Mouse (Mus musculus): ENCODE measurements around the gene Cd4. TPM values are rescaled to one million over a fixed set of nuclear protein-coding genes. Genes with fewer than 3 reads are reported as not detected.
A peak's percentile ranks its signal among the peaks of the same experiment; 100 is the strongest.
"Not testable (repeated sequence)": the region's sequence is repeated elsewhere in the genome, so short reads cannot be mapped to it uniquely, and the experiment has no call there.

Cd4 gene
- polyA plus RNA-seq, 1 experiment from 2014 or later = 0.06 TPM

DNA sequence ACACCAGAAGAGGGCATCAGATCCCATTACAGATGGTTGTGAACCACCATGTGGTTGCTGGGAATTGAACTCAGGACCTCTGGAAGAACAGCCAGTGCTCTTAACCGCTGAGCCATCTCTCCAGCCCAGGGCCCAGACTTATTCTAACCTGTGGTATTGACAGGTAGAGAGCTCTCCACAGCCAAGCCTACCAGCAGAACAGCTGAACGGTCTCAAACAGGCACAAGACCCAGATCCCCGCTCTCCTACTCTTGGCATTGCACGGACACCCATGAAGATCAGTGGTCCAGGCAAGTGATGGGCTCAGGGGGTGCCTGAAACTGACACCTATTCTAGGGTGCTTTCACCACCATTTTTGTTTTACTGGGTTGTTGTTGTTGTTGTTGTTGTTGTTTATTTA lies 56.8 kb downstream of the Cd4 start:
- not testable (repeated sequence) for H3K27me3 ChIP-seq; H3K27ac ChIP-seq; H3K9me3 ChIP-seq (replicated peaks); ATAC-seq (ENCODE audit: low FRiP score)
- Histone ChIP-seq H3K4me1 (peaks cover 31% of the 10 kb centered on the region), H3K4me3 (peak overlapping the region; percentile 44; the same call in 1 of the 2 replicates), H3K9ac (peak overlapping the region; percentile 67; the same call in 1 of the 2 replicates), H3K4me2 (replicated peaks) (peak overlapping the region; percentile 72), H3K36me3 (peaks cover 22% of the 10 kb centered on the region)
- 98% methylated on average over 4 of the region's 4 CpGs for WGBS

DNA sequence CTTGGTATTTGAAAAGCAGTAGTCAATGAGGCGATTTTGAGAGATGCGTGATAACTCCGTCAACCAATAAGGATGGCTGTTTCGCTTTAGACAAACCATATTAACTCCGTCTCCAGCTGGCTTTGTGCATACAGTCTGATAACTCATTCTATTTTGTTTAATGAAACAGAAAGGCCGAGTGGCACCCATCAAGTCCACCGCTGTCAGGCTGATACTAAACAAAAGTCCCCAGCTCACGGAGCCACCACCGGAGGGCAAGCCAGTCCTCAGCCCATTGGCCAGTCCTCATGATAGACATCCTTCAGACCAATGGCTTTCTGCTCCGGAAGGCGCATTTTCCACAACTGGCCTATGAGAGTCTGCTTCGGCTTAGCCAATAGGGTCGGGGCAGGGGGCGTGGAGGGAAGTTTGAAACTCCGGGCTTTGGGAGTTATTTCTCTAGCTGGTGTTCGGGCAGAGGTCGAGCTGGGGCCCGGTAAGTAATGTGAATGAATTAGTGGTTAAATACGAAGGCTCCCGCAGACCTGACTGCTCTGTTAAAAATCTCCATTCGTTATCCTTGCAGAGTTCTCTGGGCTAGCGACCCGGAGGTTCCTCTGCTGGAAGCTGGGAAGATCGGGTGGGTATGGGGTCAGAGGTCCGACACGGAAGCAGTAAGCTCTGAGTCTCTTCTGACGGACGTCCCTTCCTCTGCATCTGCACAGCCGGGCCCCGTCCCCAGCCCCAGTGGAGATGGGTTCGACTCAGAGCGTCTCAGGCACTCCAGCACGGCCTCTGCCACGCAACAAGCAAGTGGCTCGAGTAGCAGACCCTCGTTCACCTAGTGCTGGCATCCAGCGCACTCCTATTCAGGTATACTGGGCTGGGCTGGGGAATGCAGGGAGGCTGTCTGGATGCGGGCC lies 58.0 kb downstream of the Cd4 start:
- H3K9me3 ChIP-seq (replicated peaks) = no peaks in the 10 kb centered on the region
- WGBS = under 1% methylated on average over 38 of the region's 38 CpGs

DNA sequence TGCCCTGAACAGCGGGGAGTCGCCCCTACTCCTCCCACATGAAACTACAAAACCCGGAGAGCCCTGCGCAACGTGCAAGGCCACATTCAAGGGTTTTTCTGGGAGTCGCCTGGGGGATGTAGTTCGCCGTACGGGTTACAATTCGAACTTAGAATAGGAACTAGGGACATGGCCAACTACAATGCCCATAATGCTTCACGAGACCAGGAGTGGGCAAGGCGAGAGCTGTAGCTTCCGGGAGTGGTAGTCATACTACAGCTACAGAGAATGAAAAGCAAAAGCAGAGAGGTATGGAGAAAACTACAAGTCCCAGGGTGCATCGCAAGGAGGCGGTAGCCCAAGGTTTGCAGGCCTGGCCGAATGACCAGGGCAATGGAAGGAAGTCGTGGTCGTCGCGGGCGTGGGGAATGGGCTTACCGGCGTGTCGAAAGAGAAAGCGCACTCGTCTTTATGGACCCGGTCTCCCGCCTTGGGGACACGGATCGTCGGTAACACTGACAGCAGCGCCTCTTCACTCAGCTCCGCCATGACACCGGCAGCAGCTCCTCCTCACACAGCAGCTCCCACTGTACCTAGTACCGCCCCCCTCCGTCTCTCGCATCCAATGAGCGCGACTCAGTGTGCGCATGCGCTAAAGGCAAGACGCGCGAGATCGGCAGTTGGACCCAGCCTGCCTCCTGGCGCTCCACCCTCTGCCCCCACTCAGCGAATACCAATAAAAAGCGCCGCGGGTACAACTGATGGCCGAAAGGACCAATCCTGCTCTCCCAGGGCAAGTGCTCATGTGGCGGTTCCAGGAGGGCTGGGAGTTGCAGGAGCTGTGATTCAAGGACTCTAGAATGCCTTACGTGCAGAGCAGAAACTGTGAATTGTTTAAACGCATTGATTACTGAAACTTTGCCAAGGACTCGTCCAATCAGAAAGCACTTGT lies 58.9 kb downstream of the Cd4 start, which contains the start of the genes Usp5 and Cdca3:
TSS of gene Usp5 (minus strand) at position 617 of the 931 bp plus-strand sequence.
TSS of gene Cdca3 (plus strand) at position 680 of the 931 bp plus-strand sequence.
- Histone ChIP-seq H3K4me1 (peaks cover 25% of the 10 kb centered on the region), H3K9me3 (replicated peaks) (no peaks in the 10 kb centered on the region), H3K27me3 (no peaks in the 10 kb centered on the region), H3K4me2 (replicated peaks) (peak within 1 kb of the TSS; percentile 85), H3K36me3 (peaks cover 43% of the 10 kb centered on the region), H3K27ac (peak within 1 kb of the TSS; percentile 85), H3K4me3 (peak within 1 kb of the TSS; percentile 44), H3K9ac (peak within 1 kb of the TSS; percentile 67)
- WGBS = under 1% methylated on average over 54 of the region's 55 CpGs
- ATAC-seq (ENCODE audit: low FRiP score) = peak; percentile 97

More for the DNA sequence above, 58.0 kb downstream of the Cd4 start:
- H3K27me3 ChIP-seq = no peaks in the 10 kb centered on the region
- peaks cover 34% of the 10 kb centered on the region for H3K36me3 ChIP-seq
- H3K4me2 ChIP-seq (replicated peaks) = peak overlapping the region; percentile 72
- peak overlapping the region; percentile 44 for H3K4me3 ChIP-seq
- peak overlapping the region; percentile 67 for H3K9ac ChIP-seq
- peaks cover 25% of the 10 kb centered on the region for H3K4me1 ChIP-seq
- peak; percentile 90 for ATAC-seq (ENCODE audit: low FRiP score)
- peak overlapping the region; percentile 85 for H3K27ac ChIP-seq

DNA sequence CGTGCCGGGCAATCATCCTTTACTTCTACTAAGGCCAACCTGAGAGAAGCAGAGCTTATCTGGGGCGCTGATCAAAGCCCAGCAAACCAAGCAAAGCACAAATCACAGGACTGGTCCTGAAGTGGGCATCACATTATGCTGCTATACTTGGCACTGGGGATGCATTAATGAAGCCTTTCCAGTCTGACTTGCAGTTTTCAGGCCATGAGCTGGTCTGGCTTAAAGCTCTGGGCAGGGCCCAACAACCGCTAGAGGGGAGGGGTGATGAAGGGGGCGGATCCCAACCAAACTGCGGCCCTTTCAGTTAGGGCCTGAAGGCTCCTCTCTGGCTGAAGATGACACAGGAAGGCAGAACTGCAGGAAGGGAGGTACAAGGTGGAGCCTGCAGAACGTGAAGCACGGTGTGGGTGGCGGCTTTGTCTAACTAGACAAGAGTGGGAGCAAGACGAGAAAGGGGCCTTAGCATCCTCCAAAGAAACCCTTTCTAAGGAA lies 59.9 kb downstream of the Cd4 start:
- H3K27me3 ChIP-seq = no peaks in the 10 kb centered on the region
- H3K27ac ChIP-seq = peak overlapping the region; percentile 60
- no peaks in the 10 kb centered on the region for H3K9me3 ChIP-seq (replicated peaks)
- H3K4me1 ChIP-seq = peaks cover 25% of the 10 kb centered on the region
- 26% methylated on average over 10 of the region's 10 CpGs for WGBS
- H3K9ac ChIP-seq = peak overlapping the region; percentile 58
- no peak for ATAC-seq (ENCODE audit: low FRiP score)
- H3K4me2 ChIP-seq (replicated peaks) = peak overlapping the region; percentile 85
- peaks cover 46% of the 10 kb centered on the region for H3K36me3 ChIP-seq
- H3K4me3 ChIP-seq = peak overlapping the region; percentile 44

DNA sequence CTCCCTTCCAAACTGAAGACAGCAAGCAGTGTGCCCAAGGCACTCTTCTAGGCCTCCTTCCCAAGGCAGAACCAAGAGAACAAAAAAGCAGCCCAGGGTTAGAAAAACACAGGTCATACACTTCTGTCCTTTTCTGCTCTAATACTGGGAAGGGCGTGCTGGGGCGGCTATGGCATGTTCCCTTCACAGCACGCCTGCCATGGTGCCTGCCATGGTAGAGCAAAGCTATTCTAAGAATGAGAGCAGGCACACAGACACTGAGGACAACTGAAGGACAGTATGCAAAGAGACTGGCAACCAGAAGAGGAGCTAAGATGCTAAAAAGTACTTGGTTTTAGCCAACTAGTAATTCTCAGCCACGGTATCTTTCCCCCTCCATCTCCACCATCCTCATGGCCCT lies 66.0 kb downstream of the Cd4 start:
- H3K4me3 ChIP-seq = no peak overlapping the region
- no peak overlapping the region for H3K4me2 ChIP-seq (replicated peaks)
- H3K9me3 ChIP-seq (replicated peaks) = no peaks in the 10 kb centered on the region
- H3K27me3 ChIP-seq = no peaks in the 10 kb centered on the region
- no peak for ATAC-seq (ENCODE audit: low FRiP score)
- peaks cover 93% of the 10 kb centered on the region for H3K36me3 ChIP-seq
- H3K9ac ChIP-seq = no peak overlapping the region
- H3K4me1 ChIP-seq = no peaks in the 10 kb centered on the region
- no peak overlapping the region for H3K27ac ChIP-seq
- WGBS = 93% methylated on average over 4 of the region's 4 CpGs

DNA sequence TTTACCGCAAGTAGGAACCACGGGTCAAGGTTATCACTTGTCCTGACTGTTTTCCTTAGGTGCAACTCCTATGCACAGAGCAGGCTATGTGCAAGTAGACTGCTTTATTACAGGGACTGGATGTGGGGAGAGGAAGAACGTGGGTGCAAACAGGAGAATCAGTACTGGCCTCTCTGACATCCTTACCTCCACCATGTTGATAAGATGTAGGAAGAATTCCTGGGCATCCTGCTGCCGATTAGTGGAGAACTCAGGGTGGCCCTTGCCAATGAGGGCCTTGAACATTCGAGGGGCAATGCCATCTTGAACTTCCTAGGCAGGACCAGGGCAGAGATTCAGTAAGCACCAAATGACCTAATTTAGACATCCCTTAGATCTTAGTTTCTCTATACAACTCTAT lies 67.1 kb downstream of the Cd4 start:
- no peak overlapping the region for H3K27ac ChIP-seq

DNA sequence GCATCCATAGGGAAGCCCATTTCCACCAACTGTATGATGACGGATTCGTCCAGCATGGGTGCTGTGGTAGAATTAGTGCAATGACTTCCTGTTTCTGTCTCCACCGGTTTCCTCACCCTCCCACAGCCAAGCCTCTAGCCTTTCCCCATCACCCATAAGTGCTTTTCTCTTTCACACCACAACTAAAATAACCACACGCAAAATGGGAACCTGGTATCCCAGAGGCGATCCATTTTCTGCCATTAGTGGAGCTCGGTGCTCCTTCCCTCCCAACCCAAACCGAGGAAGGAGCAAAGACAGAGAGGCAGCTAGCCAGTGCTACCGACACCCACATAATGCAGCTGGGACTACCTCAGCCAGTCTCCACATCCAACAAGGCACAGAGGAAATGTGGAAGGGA lies 70.0 kb downstream of the Cd4 start:
- Histone ChIP-seq H3K27ac (no peak overlapping the region), H3K4me1 (peaks cover 13% of the 10 kb centered on the region), H3K4me3 (no peak overlapping the region), H3K27me3 (no peaks in the 10 kb centered on the region), H3K9ac (no peak overlapping the region), H3K4me2 (replicated peaks) (no peak overlapping the region), H3K36me3 (peaks cover 80% of the 10 kb centered on the region), H3K9me3 (replicated peaks) (no peaks in the 10 kb centered on the region)
- no peak for ATAC-seq (ENCODE audit: low FRiP score)
- WGBS = 90% methylated on average over 8 of the region's 8 CpGs

More for the DNA sequence above, 67.1 kb downstream of the Cd4 start:
- Histone ChIP-seq H3K36me3 (peaks cover 100% of the 10 kb centered on the region), H3K9me3 (replicated peaks) (no peaks in the 10 kb centered on the region), H3K4me2 (replicated peaks) (no peak overlapping the region), H3K9ac (no peak overlapping the region), H3K4me1 (no peaks in the 10 kb centered on the region), H3K27me3 (no peaks in the 10 kb centered on the region), H3K4me3 (no peak overlapping the region)
- WGBS = 97% methylated on average over 5 of the region's 5 CpGs
- no peak for ATAC-seq (ENCODE audit: low FRiP score)

DNA sequence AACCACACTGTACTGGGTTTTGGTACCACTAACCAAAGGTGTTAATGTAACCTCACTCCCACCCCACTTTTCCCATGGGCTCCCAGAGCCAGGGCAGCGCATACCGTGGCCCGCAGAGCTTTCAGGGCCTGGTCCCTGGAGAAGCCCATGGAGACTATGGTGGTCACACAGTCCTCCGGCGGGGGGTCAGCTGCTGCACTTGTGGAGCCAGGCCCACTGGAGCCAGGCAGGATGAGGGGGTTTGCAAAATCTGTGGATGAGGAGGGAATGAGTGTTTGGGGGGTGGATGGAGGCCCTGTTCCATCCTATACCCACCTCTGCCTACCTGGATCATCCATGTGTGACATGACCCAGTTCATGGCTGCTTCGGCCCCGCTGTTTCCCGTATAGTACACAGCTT lies 70.5 kb downstream of the Cd4 start:
- WGBS = 93% methylated on average over 8 of the region's 8 CpGs
- H3K4me1 ChIP-seq = peaks cover 17% of the 10 kb centered on the region
- no peak overlapping the region for H3K4me2 ChIP-seq (replicated peaks)
- no peak overlapping the region for H3K4me3 ChIP-seq
- peaks cover 76% of the 10 kb centered on the region for H3K36me3 ChIP-seq
- no peak for ATAC-seq (ENCODE audit: low FRiP score)
- H3K9ac ChIP-seq = no peak overlapping the region
- no peak overlapping the region for H3K27ac ChIP-seq
- no peaks in the 10 kb centered on the region for H3K27me3 ChIP-seq
- H3K9me3 ChIP-seq (replicated peaks) = no peaks in the 10 kb centered on the region

DNA sequence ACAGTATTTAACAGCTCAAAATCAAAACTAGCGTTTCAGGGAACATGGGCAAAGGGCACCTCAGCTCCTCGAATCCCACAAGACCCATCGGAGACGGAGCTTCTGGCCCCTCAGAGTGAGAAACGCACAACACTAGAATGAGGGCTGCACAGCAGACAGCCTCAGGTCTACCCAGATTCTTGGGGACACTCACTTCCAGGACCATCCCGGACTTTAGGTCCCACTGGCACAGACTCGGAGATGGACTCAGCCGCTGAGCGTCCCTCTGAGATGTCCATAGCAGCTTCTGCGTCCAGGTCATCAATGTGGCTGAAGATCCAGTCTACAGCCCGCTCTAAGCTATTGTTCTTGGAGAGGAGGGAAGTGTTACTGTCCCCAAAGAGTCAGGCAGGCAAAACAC lies 70.9 kb downstream of the Cd4 start:
- ATAC-seq (ENCODE audit: low FRiP score) = no peak
- Histone ChIP-seq H3K27me3 (no peaks in the 10 kb centered on the region), H3K4me3 (no peak overlapping the region), H3K4me1 (peaks cover 21% of the 10 kb centered on the region), H3K9ac (no peak overlapping the region), H3K4me2 (replicated peaks) (no peak overlapping the region), H3K9me3 (replicated peaks) (no peaks in the 10 kb centered on the region), H3K36me3 (peaks cover 72% of the 10 kb centered on the region), H3K27ac (no peak overlapping the region)
- WGBS = 96% methylated on average over 11 of the region's 11 CpGs

DNA sequence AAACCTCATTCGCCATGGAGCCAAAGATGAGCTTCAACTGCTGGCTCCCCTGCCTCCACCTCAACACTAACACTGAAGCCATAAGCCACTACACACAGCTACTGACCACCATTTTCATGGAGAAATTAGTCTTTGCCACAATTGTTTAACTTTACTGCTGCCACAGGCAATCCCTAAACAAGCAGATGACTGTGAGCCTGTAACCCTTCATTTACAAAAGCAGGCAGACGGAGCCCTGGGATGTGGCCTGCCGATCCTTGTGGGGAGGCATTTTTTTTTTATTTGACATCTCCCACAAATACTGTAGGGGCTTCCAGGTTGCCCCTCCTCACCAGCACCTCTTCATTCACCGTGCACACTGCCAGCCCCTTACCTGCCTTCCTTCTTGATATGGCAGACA lies 71.4 kb downstream of the Cd4 start:
- peaks cover 72% of the 10 kb centered on the region for H3K36me3 ChIP-seq
- ATAC-seq (ENCODE audit: low FRiP score) = no peak
- 92% methylated on average over 4 of the region's 4 CpGs for WGBS

DNA sequence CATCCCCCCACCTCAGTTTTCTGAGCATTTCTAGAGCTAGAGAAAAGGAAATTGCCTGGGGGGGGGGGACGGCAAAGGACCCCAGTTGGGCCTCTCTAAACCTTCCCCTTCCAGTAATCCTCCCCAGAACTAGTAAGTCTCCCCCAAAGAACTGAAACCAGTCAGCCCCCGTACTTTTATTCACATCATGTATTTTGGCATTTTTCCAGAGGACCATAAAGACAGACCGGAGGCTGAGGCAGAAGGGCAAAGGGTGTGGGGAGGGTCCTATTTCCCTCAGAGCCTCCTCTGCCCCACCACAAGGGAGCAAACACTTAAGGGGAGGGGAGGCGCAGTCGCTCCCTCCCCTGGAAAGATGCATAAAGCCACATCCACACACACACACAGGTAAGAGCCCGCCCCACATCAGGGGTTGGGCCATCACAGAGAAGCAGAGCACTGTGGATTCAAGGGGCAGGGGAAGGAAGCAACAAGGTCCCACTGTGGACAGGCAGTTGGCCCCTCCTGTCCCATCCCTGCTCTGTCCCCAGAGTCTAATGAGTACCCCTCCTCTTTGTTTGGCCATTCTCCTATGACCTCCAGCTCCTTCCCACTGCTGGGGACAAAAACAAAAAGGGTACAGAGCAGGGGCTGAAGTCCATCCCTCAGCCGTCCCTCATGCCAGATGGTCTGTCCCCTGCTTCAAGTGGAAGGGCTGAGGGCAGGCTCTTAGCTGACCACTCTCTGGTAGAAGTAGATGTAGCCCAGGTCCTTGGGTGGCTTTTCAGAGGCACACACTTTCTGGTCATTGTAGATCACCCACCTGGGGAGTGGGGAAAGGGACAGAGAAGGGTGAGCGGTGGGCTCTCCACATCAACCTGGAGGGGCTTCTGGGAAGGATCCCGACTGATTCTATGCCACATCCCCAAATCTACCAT lies 72.9 kb downstream of the Cd4 start:
- no peak overlapping the region for H3K4me3 ChIP-seq
- peak overlapping the region; percentile 30; the same call in 1 of the 2 replicates for H3K27ac ChIP-seq
- no peak overlapping the region for H3K9ac ChIP-seq
- H3K9me3 ChIP-seq (replicated peaks) = no peaks in the 10 kb centered on the region
- no peak for ATAC-seq (ENCODE audit: low FRiP score)
- peaks cover 65% of the 10 kb centered on the region for H3K36me3 ChIP-seq
- H3K4me1 ChIP-seq = peaks cover 26% of the 10 kb centered on the region
- H3K27me3 ChIP-seq = no peaks in the 10 kb centered on the region
- H3K4me2 ChIP-seq (replicated peaks) = peak overlapping the region; percentile 89; the same call in 1 of the 2 replicates
- WGBS = 67% methylated on average over 9 of the region's 9 CpGs

More for the DNA sequence above, 71.4 kb downstream of the Cd4 start:
- Histone ChIP-seq H3K4me2 (replicated peaks) (no peak overlapping the region), H3K4me1 (peaks cover 23% of the 10 kb centered on the region), H3K27me3 (no peaks in the 10 kb centered on the region), H3K4me3 (no peak overlapping the region), H3K9me3 (replicated peaks) (no peaks in the 10 kb centered on the region), H3K27ac (no peak overlapping the region), H3K9ac (no peak overlapping the region)

Measured in hindbrain, embryonic 12.5 days (tissue).